Mouse (Mus musculus) megakaryocyte progenitor cell, adult 5-6 weeks (primary cell): ENCODE measurements around the gene Snrpd2. TPM values are rescaled to one million over a fixed set of nuclear protein-coding genes. Genes with fewer than 3 reads are reported as not detected.
"Not testable (repeated sequence)": the region's sequence is repeated elsewhere in the genome, so short reads cannot be mapped to it uniquely, and the experiment has no call there.

ENCODE experiments used
- ATAC-seq: replicated peaks from 2 replicates; pipeline ENCODE4 v1.8.0; 2016; ENCODE audit warnings: mild to moderate bottlenecking, moderate TSS enrichment, inconsistent platforms; ENCODE audit not compliant: poor library complexity
- total RNA-seq, 2 experiments: library from RNA; stranded (forward) in 1 of 2; stranded (reverse) in 1 of 2; fragments of 157-497, 149-512 nt in 1 of 2; fragments of 200-1000 nt in 1 of 2; gene quantifications; 2 replicates each; pipeline versions ENCODE4 v1.2.3 to v1.2.4; 2015 to 2017

Snrpd2 gene
- total RNA-seq, 2 experiments from 2014 or later, result 83.9 to 106 TPM

DNA sequence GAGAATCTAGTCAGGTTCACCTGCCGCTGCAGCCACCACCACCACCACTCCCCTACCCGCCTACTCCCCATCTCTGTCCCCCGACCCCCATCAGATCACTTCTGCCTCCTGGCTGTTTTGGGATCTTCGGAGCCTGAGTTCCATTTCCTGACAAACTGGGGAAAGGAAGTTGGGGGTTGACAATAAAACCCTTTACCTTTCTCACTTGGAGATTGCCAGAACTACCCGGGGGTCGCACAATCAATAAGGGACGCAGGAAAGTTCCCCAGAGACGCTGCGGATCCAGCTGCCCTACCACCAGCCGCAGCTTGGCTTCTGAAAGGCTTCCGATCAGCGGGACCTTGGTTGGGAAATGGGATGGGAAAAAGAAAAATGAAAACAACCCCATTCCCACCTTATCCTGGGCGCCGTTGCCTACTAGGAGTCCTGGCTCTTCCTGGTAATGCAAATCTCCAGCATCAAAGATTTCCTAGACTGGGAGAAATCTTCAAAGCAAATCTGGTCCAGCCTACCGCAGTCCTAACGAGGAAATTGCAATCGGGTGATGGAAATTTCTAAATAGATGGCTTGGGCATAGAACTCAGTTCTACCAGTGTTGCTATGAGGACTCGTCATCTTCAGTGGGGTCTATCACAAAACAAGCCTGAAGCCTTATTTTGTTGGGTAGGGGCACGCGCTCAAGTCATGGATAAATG lies 1.2 kb upstream of the Snrpd2 start:
- ATAC-seq, result no peak

DNA sequence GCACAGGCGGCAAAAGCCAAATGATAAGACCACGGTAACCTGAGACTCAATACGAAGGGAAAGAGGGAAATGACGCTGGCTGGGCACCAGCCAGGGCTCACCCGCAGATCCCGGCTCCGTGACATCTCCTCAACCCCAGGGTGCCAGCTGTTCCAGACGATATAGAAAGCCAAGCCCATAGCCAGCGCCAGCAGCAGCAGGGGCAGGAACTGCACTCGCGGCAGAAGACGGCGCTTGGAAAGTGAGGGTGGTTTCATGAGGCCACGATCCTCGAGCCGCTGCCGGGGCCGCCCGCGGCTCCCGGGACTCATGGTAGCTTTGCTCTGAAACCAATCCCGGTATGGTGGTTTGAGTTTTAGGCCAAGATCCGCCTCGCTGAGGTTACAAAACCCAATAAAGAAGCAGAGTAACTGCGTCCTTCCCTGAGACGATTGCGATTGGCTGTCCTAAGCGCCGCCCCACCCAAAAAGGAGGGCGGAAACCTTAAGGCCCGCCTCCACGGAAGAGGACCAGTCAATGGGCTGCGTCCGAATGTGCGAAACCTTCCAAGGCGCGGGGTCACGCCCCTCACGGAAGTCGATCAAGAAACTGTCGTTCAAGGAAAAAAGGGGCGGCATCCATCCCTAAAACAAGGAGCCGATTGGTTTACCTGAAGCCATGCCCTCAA lies 514 bp upstream of the Snrpd2 start, which contains the start of gene Qpctl:
Gene Qpctl, minus strand, starts transcription at position 417 of the 667 bp plus-strand sequence.
- peak; percentile 85 for ATAC-seq

DNA sequence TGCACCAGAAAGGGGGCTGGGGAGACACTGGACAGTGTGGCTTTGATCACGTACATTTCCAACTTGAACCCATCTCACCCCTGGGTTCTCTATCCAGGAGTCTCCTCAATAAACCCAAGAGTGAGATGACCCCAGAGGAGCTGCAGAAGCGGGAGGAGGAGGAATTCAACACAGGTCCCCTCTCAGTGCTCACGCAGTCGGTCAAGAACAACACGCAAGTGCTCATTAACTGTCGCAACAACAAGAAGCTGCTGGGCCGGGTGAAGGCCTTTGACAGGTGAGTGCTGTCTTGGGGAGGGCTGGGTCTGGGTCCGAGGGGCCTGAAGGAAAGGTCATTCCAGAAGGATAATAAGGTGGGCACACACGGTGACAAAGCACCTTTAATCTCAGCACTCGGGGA lies 1.6 kb downstream of the Snrpd2 start:
- ATAC-seq, result not testable (repeated sequence)

- no peak for ATAC-seq
Observed at GRCm38 (mm10) chr7:19154796-19155195, 5.3 kb downstream of the Snrpd2 start.

DNA sequence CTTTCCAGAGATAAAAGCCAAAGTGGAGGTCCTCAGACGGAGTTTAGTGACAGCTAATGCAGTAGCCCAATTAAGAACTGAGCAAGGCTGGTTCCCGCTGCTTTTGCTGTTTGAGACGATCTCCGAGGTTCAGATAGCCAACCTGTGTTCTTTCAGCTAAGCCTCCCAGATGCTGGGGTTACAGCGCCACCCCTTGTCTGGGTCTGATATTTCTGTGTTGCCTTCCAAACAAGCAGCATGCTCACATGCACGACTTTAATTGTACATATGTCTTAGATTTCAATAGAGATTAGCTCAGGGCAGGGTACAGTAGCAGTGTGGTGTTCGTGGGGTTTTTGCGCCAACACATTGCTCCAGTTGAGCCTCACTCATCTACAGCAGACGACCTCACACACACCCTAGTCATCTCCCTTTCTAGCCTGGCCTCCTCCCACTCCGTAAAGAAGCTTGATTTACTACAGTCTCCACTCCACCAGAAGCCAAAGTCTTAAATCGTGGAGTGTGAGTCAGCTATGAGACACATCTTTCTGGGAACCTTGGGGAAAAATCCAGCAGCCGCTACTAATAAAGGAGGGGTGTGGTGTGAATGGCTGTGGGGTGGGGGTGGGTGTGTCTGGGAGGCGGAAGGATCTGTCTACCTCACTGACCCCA lies 6.4 kb downstream of the Snrpd2 start:
- no peak for ATAC-seq

DNA sequence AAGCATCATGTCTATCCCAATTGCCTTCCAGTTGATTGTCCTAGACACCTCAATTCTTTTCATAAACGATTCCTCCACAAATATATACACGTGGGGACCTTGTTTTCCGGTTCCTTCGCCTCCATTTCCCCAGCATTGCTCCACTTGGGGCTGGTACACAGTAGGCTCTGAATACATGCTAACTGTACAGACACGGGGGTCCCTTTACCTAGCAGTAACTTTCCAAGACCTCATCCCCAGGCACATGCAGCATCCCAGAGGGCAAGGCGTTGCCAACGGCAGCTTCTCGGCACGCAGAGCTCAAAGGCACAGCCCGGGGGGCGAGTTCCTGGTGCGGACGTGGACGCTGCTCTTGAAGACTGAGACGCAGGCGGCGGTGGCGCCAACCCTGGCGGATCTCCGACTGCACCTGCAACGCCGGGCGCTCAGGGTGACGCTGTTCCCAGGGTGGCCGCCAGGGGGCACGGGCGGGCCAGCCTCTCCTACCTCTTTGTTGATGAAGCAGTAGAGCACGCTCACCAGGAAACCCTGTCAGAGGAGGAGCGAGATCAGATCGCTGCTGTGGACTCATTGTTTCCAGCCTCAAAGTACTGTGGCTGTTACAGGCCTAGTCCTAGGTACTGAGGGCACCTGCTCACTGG lies 7.8 kb downstream of the Snrpd2 start:
- ATAC-seq, result peak; percentile 96

GRCm38 (mm10) chr7:19158601-19159000 lies 9.1 kb downstream of the Snrpd2 start:
- ATAC-seq, result no peak

DNA sequence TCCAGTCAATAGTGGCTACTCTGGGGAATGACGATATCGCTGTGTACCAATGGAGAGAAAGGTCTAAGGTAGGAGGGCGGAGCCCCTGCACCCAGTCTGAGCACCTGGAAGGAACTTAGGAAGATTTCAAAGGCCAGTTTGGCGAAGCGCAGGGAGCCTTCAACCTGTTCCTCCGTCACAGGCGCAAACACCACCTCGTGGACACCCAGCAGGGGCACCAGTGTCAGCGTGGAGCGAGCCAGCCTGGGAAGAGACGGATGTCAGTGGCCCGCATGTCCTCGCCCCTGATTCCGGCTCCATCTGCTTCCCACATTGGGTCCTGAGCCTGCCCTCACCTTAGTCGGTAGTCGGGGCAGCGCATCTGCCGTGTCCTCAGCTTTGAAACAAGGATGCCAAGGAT lies 9.9 kb downstream of the Snrpd2 start:
- no peak for ATAC-seq

DNA sequence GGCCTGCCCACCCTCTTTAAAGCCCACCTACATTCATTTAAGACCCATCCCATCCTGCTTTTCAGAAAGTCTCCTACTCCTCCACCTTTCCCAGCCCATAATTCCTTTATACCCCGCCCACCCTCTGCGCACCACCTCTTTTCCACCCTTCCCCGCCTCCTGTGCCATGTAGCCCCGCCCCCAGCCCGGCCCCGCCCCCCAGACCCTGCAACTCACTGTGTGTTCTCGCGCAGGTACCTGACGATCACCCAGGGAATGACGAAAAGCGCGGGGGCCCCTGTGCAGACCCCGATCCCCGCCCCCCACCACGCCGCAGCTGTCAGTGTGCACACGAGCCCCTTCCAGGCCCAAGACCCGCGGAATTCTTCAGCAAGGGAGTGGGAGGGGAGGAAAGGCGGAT lies 10.6 kb downstream of the Snrpd2 start:
- peak; percentile 28 for ATAC-seq

- no peak for ATAC-seq
Observed at GRCm38 (mm10) chr7:19162928-19163327, 13.4 kb downstream of the Snrpd2 start.

- no peak for ATAC-seq
Observed at GRCm38 (mm10) chr7:19163752-19164151, 14.2 kb downstream of the Snrpd2 start.

DNA sequence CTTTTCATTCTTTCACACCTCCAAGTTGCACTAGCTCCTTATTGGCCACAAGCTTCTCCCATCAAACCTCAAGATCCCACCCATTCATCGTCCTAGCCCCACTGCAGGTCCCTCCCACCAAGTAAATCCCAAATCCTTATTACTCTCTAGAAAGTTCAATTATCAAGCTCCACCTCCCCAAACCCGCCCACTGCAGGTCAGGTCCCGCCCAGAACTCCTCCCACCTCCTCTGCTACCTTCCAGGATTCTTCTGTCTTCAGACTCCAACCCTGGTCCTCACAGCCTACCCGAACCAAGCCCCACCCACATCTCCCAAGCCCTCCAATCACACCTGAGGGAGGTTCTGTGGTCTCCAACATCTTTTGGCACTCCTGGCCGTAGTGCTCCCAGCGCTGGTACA lies 14.7 kb downstream of the Snrpd2 start:
- ATAC-seq, result peak; percentile 42

DNA sequence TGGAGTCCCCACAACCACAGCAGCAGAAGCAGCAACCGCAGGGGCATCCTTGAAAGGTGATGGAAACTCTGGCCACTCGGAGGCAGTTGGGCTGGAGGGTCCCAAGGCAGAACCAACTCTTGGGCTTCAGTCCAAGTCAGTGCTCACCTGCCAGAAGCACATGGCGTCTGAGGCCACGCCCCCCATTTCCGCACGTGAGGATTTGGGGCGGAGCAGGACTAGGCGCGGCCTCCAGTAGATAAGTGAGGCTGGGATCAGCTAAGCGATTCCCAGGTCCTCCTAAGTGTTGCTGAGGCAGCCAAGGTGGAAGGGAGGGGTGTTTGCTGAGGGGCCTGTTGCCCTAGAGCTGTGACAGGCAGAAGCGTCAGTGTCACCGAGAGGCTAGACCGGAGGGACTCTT lies 15.5 kb downstream of the Snrpd2 start:
- ATAC-seq, result peak; percentile 34

GRCm38 (mm10) chr7:19165656-19166423 lies 16.3 kb downstream of the Snrpd2 start, which contains the start of gene Gipr:
TSS of gene Gipr (minus strand) at chr7:19166127.
- ATAC-seq, result peak; percentile 48

- ATAC-seq, result no peak
Observed at GRCm38 (mm10) chr7:19166990-19167389, 17.5 kb downstream of the Snrpd2 start.

DNA sequence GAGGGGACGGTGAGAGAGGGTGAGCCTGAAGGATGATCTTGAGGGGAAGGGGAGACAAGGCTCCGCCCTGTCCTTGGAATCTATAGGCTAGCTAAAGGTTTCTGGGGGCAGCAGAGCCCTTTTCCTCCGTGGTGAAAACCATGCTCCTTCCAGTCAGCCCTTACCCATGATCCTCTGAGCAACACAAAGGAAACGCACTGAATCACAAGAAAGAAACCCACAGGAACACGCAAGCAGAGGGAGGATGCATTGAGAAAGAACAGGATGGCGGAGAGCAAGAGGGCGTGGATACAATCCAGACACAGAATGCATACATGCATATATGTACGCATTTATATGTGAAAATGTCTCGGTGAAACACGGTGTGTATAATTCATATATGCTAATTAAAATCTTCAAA lies 20.0 kb downstream of the Snrpd2 start:
- no peak for ATAC-seq

GRCm38 (mm10) chr7:19170142-19170541 lies 20.6 kb downstream of the Snrpd2 start:
- ATAC-seq, result no peak

- no peak for ATAC-seq
Observed at GRCm38 (mm10) chr7:19171831-19172230, 22.3 kb downstream of the Snrpd2 start.

- ATAC-seq, result peak; percentile 84
Observed at GRCm38 (mm10) chr7:19172874-19173273, 23.4 kb downstream of the Snrpd2 start.

DNA sequence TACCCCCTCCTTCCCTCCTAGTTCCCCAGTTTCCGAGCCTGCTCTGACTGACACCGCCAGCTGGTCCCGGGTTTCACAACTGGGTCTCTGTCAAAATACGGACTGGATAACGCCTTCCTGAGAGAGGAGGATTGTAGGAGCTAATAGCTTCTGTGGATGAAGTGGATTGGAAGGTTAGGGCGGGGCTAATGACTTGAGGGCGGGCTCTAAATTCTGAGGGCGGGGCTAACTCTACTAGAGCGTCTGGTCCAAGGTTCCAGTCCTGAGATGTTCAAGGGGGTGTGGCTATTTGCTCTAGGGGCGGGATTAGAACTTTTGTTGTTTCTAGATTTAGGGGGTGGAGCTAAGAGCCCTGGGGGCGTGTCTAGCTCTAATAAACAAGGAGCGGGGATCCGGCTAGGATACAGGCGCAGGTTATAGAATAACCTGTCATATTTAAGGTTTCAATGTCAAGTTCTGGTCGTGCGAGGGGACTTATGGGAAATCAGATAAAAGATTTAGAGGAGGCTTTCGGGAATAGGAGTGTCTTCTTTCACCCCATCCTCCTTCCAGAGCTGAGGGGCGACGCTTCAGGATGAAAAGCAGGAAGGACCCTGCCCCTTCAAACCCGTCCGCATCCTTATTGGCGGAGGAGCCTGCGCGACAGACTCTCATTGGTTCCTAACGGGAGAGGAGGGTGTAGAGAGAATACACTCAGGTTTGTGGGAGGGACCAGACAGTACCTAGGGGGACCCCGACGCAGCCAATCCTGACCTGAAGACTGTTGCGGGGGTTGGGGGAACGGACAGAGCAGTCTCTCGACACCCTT lies 26.4 kb downstream of the Snrpd2 start, which contains the start of gene Eml2:
Gene Eml2, plus strand, starts transcription at position 714 of the 808 bp plus-strand sequence.
- ATAC-seq, result peak; percentile 28
